Mouse (Mus musculus) forebrain, postnatal 0 days (tissue): ENCODE data around the gene Gpr83. TPM values are rescaled to one million over a fixed set of nuclear protein-coding genes. Genes with fewer than 3 reads are reported as not detected.
A peak's percentile ranks its signal among the peaks of the same experiment; 100 is the strongest.

Experiments
- ATAC-seq: fragments of 200-750 bp; cut with Nextera tagmentation; 2 replicates; pipeline ENCODE4 v1.8.0; 2017; ENCODE audit warnings: mild to moderate bottlenecking, moderate library complexity
- DNase-seq: peaks from one replicate; pipeline ENCODE4 v3.0.0-alpha.2; 2015
- H3K27ac ChIP-seq: fragments of 300-500 bp; sonication (generic); 2 replicates; pipeline ENCODE4 v1.5.1; 2014; ENCODE audit warnings: low read depth, mild to moderate bottlenecking, antibody characterized with exemption, low read length, moderate library complexity, mixed read lengths
- H3K27me3 ChIP-seq: fragments of 300-500 bp; sonication (generic); 2 replicates; pipeline ENCODE4 v1.6.1; 2014; ENCODE audit warnings: mild to moderate bottlenecking, low read length, mixed read lengths; ENCODE audit not compliant: insufficient read depth
- H3K36me3 ChIP-seq: fragments of 300-500 bp; sonication (generic); 2 replicates; pipeline ENCODE4 v1.6.1; 2014; ENCODE audit warnings: mild to moderate bottlenecking, moderate library complexity; ENCODE audit not compliant: insufficient read depth
- H3K4me1 ChIP-seq: fragments of 300-500 bp; sonication (generic); 2 replicates; pipeline ENCODE4 v1.6.1; 2014; ENCODE audit warnings: antibody characterized with exemption; ENCODE audit not compliant: insufficient read depth
- H3K4me2 ChIP-seq: fragments of 300-500 bp; sonication (generic); 2 replicates; pipeline ENCODE4 v1.6.1; 2014; ENCODE audit warnings: low read depth, mild to moderate bottlenecking, moderate library complexity
- H3K4me3 ChIP-seq: fragments of 300-500 bp; sonication (generic); 2 replicates; pipeline ENCODE4 v1.5.1; 2014; ENCODE audit warnings: low read depth, low read length, mixed read lengths
- H3K9ac ChIP-seq: fragments of 300-500 bp; sonication (generic); 2 replicates; pipeline ENCODE4 v1.6.1; 2014; ENCODE audit warnings: mild to moderate bottlenecking
- H3K9me3 ChIP-seq: fragments of 300-500 bp; sonication (generic); 2 replicates; pipeline ENCODE4 v1.6.1; 2016; ENCODE audit warnings: low read length
- CTCF ChIP-seq: sonication (generic); IDR thresholded peaks from 2 replicates; pipeline ENCODE4 v1.5.1; 2016; ENCODE audit warnings: antibody characterized with exemption, control low read depth, low read depth
- WGBS: fragments of 180-500 bp; shearing (Covaris S2); extraction: QIAGEN DNeasy Blood & Tissue Kit; methylation state at CpG from one replicate; pipeline ENCODE4 v1.1.7; 2014; 5-methylcytosine and 5-hydroxymethylcytosine counted together
- polyA plus RNA-seq: library from polyadenylated mRNA; unstranded; fragments of >200 nt; fragmentation: Nextera tagmentation; extraction: Ambion mirVana; gene quantifications from 2 replicates; pipeline ENCODE4 v1.2.1, GENCODE M21; 2015
- total RNA-seq: library from RNA; depleted of rRNA; stranded (reverse); fragments of >200 nt; gene quantifications from 2 replicates; pipeline ENCODE4 v1.2.3, GENCODE M21; 2014

Gpr83 gene
- total and polyA plus RNA-seq, 2 experiments from 2014 or later: 2.7 to 4.0 TPM

GRCm38 (mm10) chr9:14904741-14905475, 44.9 kb downstream of the Gpr83 start:
- Histone ChIP-seq H3K9ac (no peak overlapping the region), H3K27ac (no peak overlapping the region), H3K27me3 (no peaks in the 10 kb centered on the region), H3K4me3 (no peak overlapping the region), H3K36me3 (no peaks in the 10 kb centered on the region), H3K4me2 (no peak overlapping the region), H3K4me1 (no peaks in the 10 kb centered on the region), H3K9me3 (no peaks in the 10 kb centered on the region)
- 56% methylated on average over 9 of the region's 9 CpGs for WGBS
- TF ChIP-seq CTCF: no peak
- DNase-seq (no peak), ATAC-seq (0 out of 2 replicates have a peak, but pooled peaks have one; percentile 19)

- no peak for ATAC-seq
- H3K4me3 ChIP-seq: no peak overlapping the region
- WGBS: 67% methylated on average over 3 of the region's 3 CpGs
- H3K27me3 ChIP-seq: no peaks in the 10 kb centered on the region
- H3K9ac ChIP-seq: no peak overlapping the region
- no peak for TF ChIP-seq CTCF
- no peak overlapping the region for H3K4me2 ChIP-seq
- no peak overlapping the region for H3K27ac ChIP-seq
- H3K36me3 ChIP-seq: no peaks in the 10 kb centered on the region
- H3K9me3 ChIP-seq: no peaks in the 10 kb centered on the region
- no peaks in the 10 kb centered on the region for H3K4me1 ChIP-seq
- DNase-seq: no peak
Measured at GRCm38 (mm10) chr9:14905956-14906355, 45.9 kb downstream of the Gpr83 start.

- Histone ChIP-seq H3K4me1 (no peaks in the 10 kb centered on the region), H3K9ac (no peak overlapping the region), H3K4me3 (no peak overlapping the region), H3K27me3 (no peaks in the 10 kb centered on the region), H3K27ac (no peak overlapping the region), H3K9me3 (no peaks in the 10 kb centered on the region), H3K36me3 (no peaks in the 10 kb centered on the region), H3K4me2 (no peak overlapping the region)
- DNase-seq (no peak), ATAC-seq (no peak)
- 63% methylated on average over 7 of the region's 7 CpGs for WGBS
- TF ChIP-seq CTCF: no peak
Measured at GRCm38 (mm10) chr9:14907816-14908415, 47.9 kb downstream of the Gpr83 start.

- no peak for TF ChIP-seq CTCF
- Histone ChIP-seq H3K4me1 (no peaks in the 10 kb centered on the region), H3K36me3 (no peaks in the 10 kb centered on the region), H3K4me2 (no peak overlapping the region), H3K27me3 (no peaks in the 10 kb centered on the region), H3K27ac (no peak overlapping the region), H3K4me3 (no peak overlapping the region), H3K9ac (no peak overlapping the region), H3K9me3 (no peaks in the 10 kb centered on the region)
- ATAC-seq (peak; percentile 63), DNase-seq (no peak)
- 21% methylated on average over 5 of the region's 5 CpGs for WGBS
Measured at GRCm38 (mm10) chr9:14909981-14910380, 50.0 kb downstream of the Gpr83 start.

- ATAC-seq (no peak), DNase-seq (no peak)
- Histone ChIP-seq H3K36me3 (no peaks in the 10 kb centered on the region), H3K4me1 (no peaks in the 10 kb centered on the region), H3K27me3 (no peaks in the 10 kb centered on the region), H3K9ac (no peak overlapping the region), H3K4me3 (no peak overlapping the region), H3K4me2 (no peak overlapping the region), H3K27ac (no peak overlapping the region), H3K9me3 (no peaks in the 10 kb centered on the region)
- 84% methylated on average over 2 of the region's 2 CpGs for WGBS
- TF ChIP-seq CTCF: no peak
Measured at GRCm38 (mm10) chr9:14912037-14912436, 52.0 kb downstream of the Gpr83 start.

- no peak for ATAC-seq
- 96% methylated on average over 2 of the region's 2 CpGs for WGBS
Measured at GRCm38 (mm10) chr9:14917661-14918060, 57.7 kb downstream of the Gpr83 start.

More at GRCm38 (mm10) chr9:14917661-14918060, 57.7 kb downstream of the Gpr83 start:
- Histone ChIP-seq H3K4me2 (no peak overlapping the region), H3K4me1 (no peaks in the 10 kb centered on the region), H3K36me3 (no peaks in the 10 kb centered on the region), H3K27me3 (no peaks in the 10 kb centered on the region), H3K9me3 (no peaks in the 10 kb centered on the region), H3K9ac (no peak overlapping the region), H3K27ac (no peak overlapping the region), H3K4me3 (no peak overlapping the region)
- no peak for TF ChIP-seq CTCF
- DNase-seq: no peak
